In the genomic region with DNA sequence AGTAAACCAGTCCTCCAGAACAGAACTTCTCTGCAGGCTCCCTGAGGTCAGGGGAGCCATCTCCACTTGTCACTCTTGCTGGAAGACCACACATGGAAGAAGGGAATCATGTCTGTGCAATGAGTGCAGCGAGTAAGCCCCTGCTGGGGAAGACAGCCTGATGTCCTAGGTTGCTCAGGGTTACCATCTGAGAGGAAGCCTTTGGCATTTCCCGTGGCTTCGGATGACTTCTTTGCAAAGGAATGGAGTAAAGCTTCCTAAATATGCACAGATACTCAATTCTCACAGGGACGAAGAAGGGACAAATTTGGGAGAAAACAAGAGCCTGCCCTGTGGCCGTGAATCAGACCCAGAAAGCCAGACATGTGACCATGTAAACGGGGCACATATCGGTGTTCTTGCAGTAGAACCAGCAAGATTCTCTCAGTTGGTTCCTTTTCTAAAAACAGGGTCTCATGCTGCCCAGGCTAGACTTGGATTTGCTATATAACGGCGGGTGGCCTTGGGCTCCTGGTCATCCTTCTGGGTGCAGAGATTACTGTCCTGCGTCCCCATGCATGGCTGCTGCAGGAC, we compare ENCODE assay signal across 23 mouse cellular contexts. TPM values are rescaled to one million over a fixed set of nuclear protein-coding genes. Genes with fewer than 3 reads are reported as not detected.
DNase-seq lines count a peak whose midpoint lies in the region; ATAC-seq and TF ChIP-seq lines count a peak whose summit lies in the region.
"Had no signal": no experiment of that assay in that cellular context is flagged by ENCODE, and none has a peak within 500 bp of the region (broad histone marks: within the 10 kb centered on the region; RNA-seq: fewer than 3 reads in every experiment).

No protein-coding gene starts in this region.

- WGBS in heart, embryonic 11.5 days (ENCODE audit: insufficient replicate concordance), result 66% methylated on average over 10 of the region's 10 CpGs
- WGBS in embryonic facial prominence, embryonic 15.5 days, result 65% methylated on average over 10 of the region's 10 CpGs

- peak; percentile 92 for DNase-seq in heart, adult 11 months
- DNase-seq in left cerebral cortex, adult 2 months (ENCODE audit: extremely low spot score in 1 of 2, low spot score in 2 of 2), result no peak
- DNase-seq in left cerebral cortex, postnatal 14 days (ENCODE audit: low spot score in 2 of 2), result no peak
- DNase-seq in Muller cell, postnatal 12 days (ENCODE audit: inconsistent ontology term), result peak; percentile 65
- no peak for DNase-seq in adrenal gland, postnatal 36 days
- DNase-seq: adrenal gland, adult 8-10 months; cerebellum, adult 9-10 months; heart, postnatal 36 days; kidney, adult 11 months; kidney, postnatal 10 days; right cerebral cortex, postnatal 25 days; spleen, adult 18-20 months had no signal

- intact Hi-C loops in left cerebral cortex, adult 2 months (cut with DNase I), result no loop called here
- intact Hi-C loops in left cerebral cortex, postnatal 14 days (cut with DNase I), result no loop called here

- H3K9me3 ChIP-seq in heart, embryonic 11.5 days (replicated peaks; ENCODE audit: control insufficient read depth, low read length), result no peaks in the 10 kb centered on the region
- H3K9me3 ChIP-seq in embryonic facial prominence, embryonic 15.5 days (replicated peaks), result no peaks in the 10 kb centered on the region
- H3K9me3 ChIP-seq: forebrain, embryonic 13.5 days; heart, embryonic 13.5 days; hindbrain, embryonic 13.5 days; liver, embryonic 15.5 days; midbrain, embryonic 12.5 days had no signal

- H3K27me3 ChIP-seq in heart, embryonic 11.5 days (ENCODE audit: control insufficient read depth, insufficient read depth, low read length), result no peaks in the 10 kb centered on the region
- no peaks in the 10 kb centered on the region for H3K27me3 ChIP-seq in embryonic facial prominence, embryonic 15.5 days
- H3K27me3 ChIP-seq: forebrain, embryonic 13.5 days; hindbrain, embryonic 13.5 days; liver, embryonic 15.5 days had no signal

- no peak overlapping the region for H3K4me2 ChIP-seq in heart, embryonic 11.5 days
- H3K4me2 ChIP-seq in embryonic facial prominence, embryonic 15.5 days (replicated peaks), result no peak overlapping the region
- H3K4me2 ChIP-seq: forebrain, embryonic 13.5 days; heart, embryonic 13.5 days; hindbrain, embryonic 13.5 days; liver, embryonic 15.5 days; midbrain, embryonic 12.5 days had no signal

- H3K4me1 ChIP-seq in heart, embryonic 11.5 days (ENCODE audit: control insufficient read depth, insufficient read depth, low read length), result peaks cover 47% of the 10 kb centered on the region
- peaks cover 33% of the 10 kb centered on the region for H3K4me1 ChIP-seq in embryonic facial prominence, embryonic 15.5 days
- H3K4me1 ChIP-seq: midbrain, embryonic 12.5 days had no signal

- no peak for ATAC-seq in heart, embryonic 11.5 days (replicated peaks; ENCODE audit: insufficient number of reproducible peaks, low FRiP score, low TSS enrichment)
- no peak for ATAC-seq in embryonic facial prominence, embryonic 15.5 days (ENCODE audit: insufficient number of reproducible peaks, low FRiP score, low TSS enrichment, low read depth)
- ATAC-seq: activated CD4-positive, CD25-positive, alpha-beta regulatory T cell, adult 4 months; CD4-positive, CD25-positive, alpha-beta regulatory T cell, adult 4 months; forebrain, embryonic 13.5 days; lung, postnatal 0 days had no signal

- H3K36me3 ChIP-seq in heart, embryonic 11.5 days (ENCODE audit: control insufficient read depth, insufficient read depth, low read length), result no peaks in the 10 kb centered on the region
- H3K36me3 ChIP-seq in embryonic facial prominence, embryonic 15.5 days, result no peaks in the 10 kb centered on the region
- H3K36me3 ChIP-seq: heart, embryonic 13.5 days; hindbrain, embryonic 13.5 days; liver, embryonic 15.5 days; midbrain, embryonic 12.5 days had no signal

- H3K27ac ChIP-seq in heart, embryonic 11.5 days (ENCODE audit: low read depth, low read length), result no peak overlapping the region
- peak overlapping the region; percentile 66; the same call in 1 of the 2 replicates for H3K27ac ChIP-seq in left cerebral cortex, adult 2 months
- peak overlapping the region; percentile 29; the same call in 1 of the 2 replicates for H3K27ac ChIP-seq in embryonic facial prominence, embryonic 15.5 days (replicated peaks)
- H3K27ac ChIP-seq: forebrain, embryonic 13.5 days; heart, embryonic 13.5 days; hindbrain, embryonic 13.5 days; liver, embryonic 15.5 days; midbrain, embryonic 12.5 days had no signal

- H3K9ac ChIP-seq in heart, embryonic 11.5 days (ENCODE audit: low read depth, low read length), result no peak overlapping the region
- no peak overlapping the region for H3K9ac ChIP-seq in embryonic facial prominence, embryonic 15.5 days
- H3K9ac ChIP-seq: forebrain, embryonic 13.5 days; heart, embryonic 13.5 days; hindbrain, embryonic 13.5 days; liver, embryonic 15.5 days; midbrain, embryonic 12.5 days had no signal

- no peak for TF ChIP-seq CTCF in left cerebral cortex, adult 2 months (IDR thresholded peaks at IDR 0.05)

- no peak overlapping the region for H3K4me3 ChIP-seq in heart, embryonic 11.5 days (ENCODE audit: low read depth, low read length)
- no peak overlapping the region for H3K4me3 ChIP-seq in left cerebral cortex, adult 2 months
- no peak overlapping the region for H3K4me3 ChIP-seq in embryonic facial prominence, embryonic 15.5 days (replicated peaks)
- H3K4me3 ChIP-seq: forebrain, embryonic 13.5 days; heart, embryonic 13.5 days; hindbrain, embryonic 13.5 days; liver, embryonic 15.5 days; midbrain, embryonic 12.5 days had no signal

RNA-seq across cellular contexts. Expression of a gene that starts 31.0 kb away (rescaled TPM):
- 11.5 and 14.8 TPM in 2 replicates for polyA plus RNA-seq in heart, embryonic 11.5 days (2014; fragmentation: Nextera tagmentation; extraction: Ambion mirVana)
- 10 to 100 TPM; 93.6 to 97.0 TPM for total RNA-seq in left cerebral cortex, adult 2 months (2021)
- total RNA-seq in left cerebral cortex, postnatal 14 days (2021), result 10 to 100 TPM; 90.1 to 93.8 TPM
- polyA plus RNA-seq in embryonic facial prominence, embryonic 15.5 days (2015; fragmentation: Nextera tagmentation; extraction: Ambion mirVana), result 6.0 and 9.8 TPM in 2 replicates
- 100 to 1,000 TPM; 165 to 202 TPM for total RNA-seq in adrenal gland, postnatal 36 days (2021)
- total RNA-seq: megakaryocyte progenitor cell, adult 5-6 weeks had no signal

Comparison
In these comparisons a context has a peak if more than half of its experiments do, and no peak if none do; other contexts are left out.
1. DNase-seq: peak in heart, adult 11 months (single experiment) and Muller cell, postnatal 12 days (single experiment); none in left cerebral cortex, adult 2 months (0 of 2), left cerebral cortex, postnatal 14 days (0 of 2) and adrenal gland, postnatal 36 days (0 of 2).